Mouse (Mus musculus): ENCODE data around the gene Gm11627.

Gene Gm11627

GRCm38 (mm10) chr11:102602816-102603495, 23.7 kb upstream of the Gm11627 start:
- DNase-seq (ENCODE audit: low spot score) = no peak

- no peak for DNase-seq (ENCODE audit: low spot score)
Observed at GRCm38 (mm10) chr11:102599912-102600311, 20.7 kb upstream of the Gm11627 start.

- DNase-seq (ENCODE audit: low spot score) = no peak
Observed at GRCm38 (mm10) chr11:102595341-102595820, 16.1 kb upstream of the Gm11627 start.

- DNase-seq (ENCODE audit: low spot score) = no peak
Observed at GRCm38 (mm10) chr11:102587554-102587953, 8.3 kb upstream of the Gm11627 start.

GRCm38 (mm10) chr11:102586445-102587130, 7.3 kb upstream of the Gm11627 start:
- no peak for DNase-seq (ENCODE audit: low spot score)

- DNase-seq (ENCODE audit: low spot score) = no peak
Observed at GRCm38 (mm10) chr11:102582736-102583135, 3.5 kb upstream of the Gm11627 start.

- no peak for DNase-seq (ENCODE audit: low spot score)
Observed at GRCm38 (mm10) chr11:102582016-102582610, 2.9 kb upstream of the Gm11627 start.

- no peak for DNase-seq (ENCODE audit: low spot score)
Observed at GRCm38 (mm10) chr11:102581281-102582015, 2.2 kb upstream of the Gm11627 start.

- DNase-seq (ENCODE audit: low spot score) = no peak
Observed at GRCm38 (mm10) chr11:102580034-102580330, 721 bp upstream of the Gm11627 start.

- peak; percentile 72 for DNase-seq (ENCODE audit: low spot score)
Observed at GRCm38 (mm10) chr11:102578341-102579118, 731 bp downstream of the Gm11627 start.

- no peak for DNase-seq (ENCODE audit: low spot score)
Observed at GRCm38 (mm10) chr11:102576050-102576754, 3.1 kb downstream of the Gm11627 start.

- no peak for DNase-seq (ENCODE audit: low spot score)
Observed at GRCm38 (mm10) chr11:102575034-102575433, 4.2 kb downstream of the Gm11627 start.

GRCm38 (mm10) chr11:102572866-102573663, 6.2 kb downstream of the Gm11627 start:
- DNase-seq (ENCODE audit: low spot score) = peak; percentile 73

GRCm38 (mm10) chr11:102568756-102569377, 10.4 kb downstream of the Gm11627 start:
- no peak for DNase-seq (ENCODE audit: low spot score)

- DNase-seq (ENCODE audit: low spot score) = no peak
Observed at GRCm38 (mm10) chr11:102568191-102568590, 11.1 kb downstream of the Gm11627 start.

GRCm38 (mm10) chr11:102567723-102568122, 11.5 kb downstream of the Gm11627 start:
- DNase-seq (ENCODE audit: low spot score) = no peak

GRCm38 (mm10) chr11:102567157-102567556, 12.1 kb downstream of the Gm11627 start:
- DNase-seq (ENCODE audit: low spot score) = no peak

- no peak for DNase-seq (ENCODE audit: low spot score)
Observed at GRCm38 (mm10) chr11:102566290-102566689, 13.0 kb downstream of the Gm11627 start.

- DNase-seq (ENCODE audit: low spot score) = no peak
Observed at GRCm38 (mm10) chr11:102565741-102566140, 13.5 kb downstream of the Gm11627 start.

Data from ovary, postnatal 10 days (tissue).